Mouse (Mus musculus): ENCODE data around the gene Alad. TPM values are rescaled to one million over a fixed set of nuclear protein-coding genes. Genes with fewer than 3 reads are reported as not detected.

Gene Alad
- polyA plus RNA-seq, 1 experiment from 2014 or later = 113 TPM

GRCm38 (mm10) chr4:62495946-62496345, 23.8 kb downstream of the Alad start:
- no peak overlapping the region for H3K27ac ChIP-seq (ENCODE audit: low read length)
- ATAC-seq (ENCODE audit: low FRiP score, low TSS enrichment) = no peak
- H3K4me2 ChIP-seq (replicated peaks; ENCODE audit: low read depth, low read length) = no peak overlapping the region
- peaks cover 4% of the 10 kb centered on the region; the same call in 1 of the 2 replicates for H3K4me1 ChIP-seq (ENCODE audit: insufficient read depth, low read length)
- H3K9ac ChIP-seq (replicated peaks; ENCODE audit: low read length) = no peak overlapping the region
- no peak overlapping the region for H3K4me3 ChIP-seq (ENCODE audit: low read length)
- H3K9me3 ChIP-seq (ENCODE audit: low read length) = no peaks in the 10 kb centered on the region
- peaks cover 23% of the 10 kb centered on the region for H3K36me3 ChIP-seq (ENCODE audit: insufficient read depth, low read length)
- H3K27me3 ChIP-seq (ENCODE audit: insufficient read depth, low read length) = no peaks in the 10 kb centered on the region
- WGBS = 66% methylated on average over 8 of the region's 8 CpGs

GRCm38 (mm10) chr4:62494230-62494629, 25.5 kb downstream of the Alad start:
- no peaks in the 10 kb centered on the region for H3K4me1 ChIP-seq (ENCODE audit: insufficient read depth, low read length)
- WGBS = 65% methylated on average over 9 of the region's 9 CpGs
- peaks cover 17% of the 10 kb centered on the region for H3K36me3 ChIP-seq (ENCODE audit: insufficient read depth, low read length)
- no peaks in the 10 kb centered on the region for H3K9me3 ChIP-seq (ENCODE audit: low read length)
- H3K4me3 ChIP-seq (ENCODE audit: low read length) = no peak overlapping the region
- ATAC-seq (ENCODE audit: low FRiP score, low TSS enrichment) = no peak
- H3K4me2 ChIP-seq (replicated peaks; ENCODE audit: low read depth, low read length) = no peak overlapping the region
- no peaks in the 10 kb centered on the region for H3K27me3 ChIP-seq (ENCODE audit: insufficient read depth, low read length)
- H3K9ac ChIP-seq (replicated peaks; ENCODE audit: low read length) = no peak overlapping the region
- H3K27ac ChIP-seq (ENCODE audit: low read length) = no peak overlapping the region

- 93% methylated on average over 2 of the region's 2 CpGs for WGBS
- no peak overlapping the region for H3K4me3 ChIP-seq (ENCODE audit: low read length)
- H3K4me1 ChIP-seq (ENCODE audit: insufficient read depth, low read length) = no peaks in the 10 kb centered on the region
- H3K9me3 ChIP-seq (ENCODE audit: low read length) = no peaks in the 10 kb centered on the region
- ATAC-seq (ENCODE audit: low FRiP score, low TSS enrichment) = no peak
- no peak overlapping the region for H3K27ac ChIP-seq (ENCODE audit: low read length)
- no peaks in the 10 kb centered on the region for H3K27me3 ChIP-seq (ENCODE audit: insufficient read depth, low read length)
- H3K9ac ChIP-seq (replicated peaks; ENCODE audit: low read length) = no peak overlapping the region
- H3K4me2 ChIP-seq (replicated peaks; ENCODE audit: low read depth, low read length) = no peak overlapping the region
- H3K36me3 ChIP-seq (ENCODE audit: insufficient read depth, low read length) = peaks cover 8% of the 10 kb centered on the region
These were observed 27.0 kb downstream of the Alad start for GRCm38 (mm10) chr4:62492682-62493081.

GRCm38 (mm10) chr4:62487914-62488313, 31.8 kb downstream of the Alad start:
- no peak overlapping the region for H3K27ac ChIP-seq (ENCODE audit: low read length)
- H3K4me2 ChIP-seq (replicated peaks; ENCODE audit: low read depth, low read length) = no peak overlapping the region
- no peaks in the 10 kb centered on the region for H3K9me3 ChIP-seq (ENCODE audit: low read length)
- H3K36me3 ChIP-seq (ENCODE audit: insufficient read depth, low read length) = peaks cover 3% of the 10 kb centered on the region; the same call in 1 of the 2 replicates
- no peaks in the 10 kb centered on the region for H3K27me3 ChIP-seq (ENCODE audit: insufficient read depth, low read length)
- no peak overlapping the region for H3K4me3 ChIP-seq (ENCODE audit: low read length)
- WGBS = 72% methylated on average over 2 of the region's 2 CpGs
- H3K9ac ChIP-seq (replicated peaks; ENCODE audit: low read length) = no peak overlapping the region
- no peaks in the 10 kb centered on the region for H3K4me1 ChIP-seq (ENCODE audit: insufficient read depth, low read length)
- no peak for ATAC-seq (ENCODE audit: low FRiP score, low TSS enrichment)

- Histone ChIP-seq H3K4me2 (replicated peaks; ENCODE audit: low read depth, low read length) (no peak overlapping the region), H3K27ac (ENCODE audit: low read length) (no peak overlapping the region), H3K9ac (replicated peaks; ENCODE audit: low read length) (no peak overlapping the region), H3K27me3 (ENCODE audit: insufficient read depth, low read length) (no peaks in the 10 kb centered on the region), H3K36me3 (ENCODE audit: insufficient read depth, low read length) (peaks cover 3% of the 10 kb centered on the region; the same call in 1 of the 2 replicates), H3K4me3 (ENCODE audit: low read length) (no peak overlapping the region), H3K9me3 (ENCODE audit: low read length) (no peaks in the 10 kb centered on the region), H3K4me1 (ENCODE audit: insufficient read depth, low read length) (no peaks in the 10 kb centered on the region)
- 89% methylated on average over 5 of the region's 5 CpGs for WGBS
- no peak for ATAC-seq (ENCODE audit: low FRiP score, low TSS enrichment)
These were observed 32.5 kb downstream of the Alad start for GRCm38 (mm10) chr4:62487172-62487571.

GRCm38 (mm10) chr4:62486162-62486696, 33.5 kb downstream of the Alad start:
- Histone ChIP-seq H3K36me3 (ENCODE audit: insufficient read depth, low read length) (peaks cover under 1% of the 10 kb centered on the region; the same call in 1 of the 2 replicates), H3K27ac (ENCODE audit: low read length) (no peak overlapping the region), H3K4me1 (ENCODE audit: insufficient read depth, low read length) (no peaks in the 10 kb centered on the region), H3K4me3 (ENCODE audit: low read length) (no peak overlapping the region), H3K9me3 (ENCODE audit: low read length) (no peaks in the 10 kb centered on the region), H3K4me2 (replicated peaks; ENCODE audit: low read depth, low read length) (no peak overlapping the region), H3K9ac (replicated peaks; ENCODE audit: low read length) (no peak overlapping the region), H3K27me3 (ENCODE audit: insufficient read depth, low read length) (no peaks in the 10 kb centered on the region)
- ATAC-seq (ENCODE audit: low FRiP score, low TSS enrichment) = no peak
- 89% methylated on average over 15 of the region's 15 CpGs for WGBS

- Histone ChIP-seq H3K9me3 (ENCODE audit: low read length) (no peaks in the 10 kb centered on the region), H3K4me1 (ENCODE audit: insufficient read depth, low read length) (peaks cover 5% of the 10 kb centered on the region; the same call in 1 of the 2 replicates), H3K36me3 (ENCODE audit: insufficient read depth, low read length) (no peaks in the 10 kb centered on the region), H3K4me3 (ENCODE audit: low read length) (no peak overlapping the region), H3K9ac (replicated peaks; ENCODE audit: low read length) (no peak overlapping the region), H3K4me2 (replicated peaks; ENCODE audit: low read depth, low read length) (no peak overlapping the region), H3K27ac (ENCODE audit: low read length) (no peak overlapping the region), H3K27me3 (ENCODE audit: insufficient read depth, low read length) (no peaks in the 10 kb centered on the region)
- 81% methylated on average over 8 of the region's 8 CpGs for WGBS
- no peak for ATAC-seq (ENCODE audit: low FRiP score, low TSS enrichment)
These were observed 34.1 kb downstream of the Alad start for GRCm38 (mm10) chr4:62485450-62486161.

GRCm38 (mm10) chr4:62484928-62485327, 34.8 kb downstream of the Alad start:
- 81% methylated on average over 3 of the region's 3 CpGs for WGBS

GRCm38 (mm10) chr4:62480709-62481605, 38.8 kb downstream of the Alad start:
- 38% methylated on average over 10 of the region's 10 CpGs for WGBS
- peak overlapping the region; percentile 58 for H3K4me3 ChIP-seq (ENCODE audit: low read length)
- ATAC-seq (ENCODE audit: low FRiP score, low TSS enrichment) = peak; percentile 32; the same call in 1 of the 2 replicates
- peak overlapping the region; percentile 86 for H3K4me2 ChIP-seq (replicated peaks; ENCODE audit: low read depth, low read length)
- H3K9ac ChIP-seq (replicated peaks; ENCODE audit: low read length) = peak overlapping the region; percentile 45; the same call in 1 of the 2 replicates
- H3K27me3 ChIP-seq (ENCODE audit: insufficient read depth, low read length) = no peaks in the 10 kb centered on the region
- H3K27ac ChIP-seq (ENCODE audit: low read length) = peak overlapping the region; percentile 60; the same call in 1 of the 2 replicates
- H3K9me3 ChIP-seq (ENCODE audit: low read length) = no peaks in the 10 kb centered on the region
- no peaks in the 10 kb centered on the region for H3K36me3 ChIP-seq (ENCODE audit: insufficient read depth, low read length)
- H3K4me1 ChIP-seq (ENCODE audit: insufficient read depth, low read length) = peaks cover 12% of the 10 kb centered on the region

More at GRCm38 (mm10) chr4:62484928-62485327, 34.8 kb downstream of the Alad start:
- no peaks in the 10 kb centered on the region for H3K9me3 ChIP-seq (ENCODE audit: low read length)
- H3K27me3 ChIP-seq (ENCODE audit: insufficient read depth, low read length) = no peaks in the 10 kb centered on the region
- no peak overlapping the region for H3K27ac ChIP-seq (ENCODE audit: low read length)
- H3K4me1 ChIP-seq (ENCODE audit: insufficient read depth, low read length) = peaks cover 6% of the 10 kb centered on the region; the same call in 1 of the 2 replicates
- H3K9ac ChIP-seq (replicated peaks; ENCODE audit: low read length) = no peak overlapping the region
- no peak for ATAC-seq (ENCODE audit: low FRiP score, low TSS enrichment)
- no peak overlapping the region for H3K4me3 ChIP-seq (ENCODE audit: low read length)
- no peak overlapping the region for H3K4me2 ChIP-seq (replicated peaks; ENCODE audit: low read depth, low read length)
- no peaks in the 10 kb centered on the region for H3K36me3 ChIP-seq (ENCODE audit: insufficient read depth, low read length)
